Mouse (Mus musculus) lung, postnatal 14 days (tissue): ENCODE results near the gene Sspn.
A peak's percentile ranks its signal among the peaks of the same experiment; 100 is the strongest.

Experiments used
- DNase-seq: peaks from one replicate; pipeline ENCODE4 v3.0.0; 2021

Gene Sspn

GRCm38 (mm10) chr6:145931341-145931740 is at the start of gene Sspn:
Gene Sspn (plus strand): TSS chr6:145931641.
- DNase-seq, result no peak

- no peak for DNase-seq
Observed at GRCm38 (mm10) chr6:145883010-145883409, 48.4 kb upstream of the Sspn start.

GRCm38 (mm10) chr6:145883668-145884067 is 47.8 kb upstream of the Sspn start:
- no peak for DNase-seq

GRCm38 (mm10) chr6:145885069-145885468 is 46.4 kb upstream of the Sspn start:
- no peak for DNase-seq

GRCm38 (mm10) chr6:145886277-145886676 is 45.2 kb upstream of the Sspn start:
- DNase-seq, result no peak

GRCm38 (mm10) chr6:145887719-145888118 is 43.7 kb upstream of the Sspn start:
- DNase-seq, result no peak

- DNase-seq, result no peak
Observed at GRCm38 (mm10) chr6:145891951-145892350, 39.5 kb upstream of the Sspn start.

- no peak for DNase-seq
Observed at GRCm38 (mm10) chr6:145892381-145893265, 38.8 kb upstream of the Sspn start.

- DNase-seq, result no peak
Observed at GRCm38 (mm10) chr6:145893366-145894021, 37.9 kb upstream of the Sspn start.

- no peak for DNase-seq
Observed at GRCm38 (mm10) chr6:145894669-145895342, 36.6 kb upstream of the Sspn start.

GRCm38 (mm10) chr6:145904169-145904568 is 27.3 kb upstream of the Sspn start:
- DNase-seq, result no peak

GRCm38 (mm10) chr6:145904616-145905015 is 26.8 kb upstream of the Sspn start:
- DNase-seq, result no peak

GRCm38 (mm10) chr6:145906096-145906890 is 25.1 kb upstream of the Sspn start:
- DNase-seq, result no peak

GRCm38 (mm10) chr6:145909943-145910342 is 21.5 kb upstream of the Sspn start:
- no peak for DNase-seq

GRCm38 (mm10) chr6:145910469-145911426 is 20.7 kb upstream of the Sspn start:
- no peak for DNase-seq

GRCm38 (mm10) chr6:145912232-145912631 is 19.2 kb upstream of the Sspn start:
- DNase-seq, result no peak

GRCm38 (mm10) chr6:145915435-145915834 is 16.0 kb upstream of the Sspn start:
- DNase-seq, result no peak

GRCm38 (mm10) chr6:145916401-145916800 is 15.0 kb upstream of the Sspn start:
- no peak for DNase-seq

GRCm38 (mm10) chr6:145918236-145918635 is 13.2 kb upstream of the Sspn start:
- DNase-seq, result no peak

GRCm38 (mm10) chr6:145923594-145923993 is 7.8 kb upstream of the Sspn start:
- no peak for DNase-seq

- peak; percentile 77 for DNase-seq
Observed at GRCm38 (mm10) chr6:145934001-145934696, 2.7 kb downstream of the Sspn start.
